In genomic region chr16:33829842-33830511, GRCm38 (mm10) we compare ENCODE assay signal across 7 mouse cellular contexts. TPM values are rescaled to one million over a fixed set of nuclear protein-coding genes. Genes with fewer than 3 reads are reported as not detected.
DNase-seq lines count a peak whose midpoint lies in the region; ATAC-seq lines count a peak whose summit lies in the region.

No protein-coding gene starts in this region.

- no peaks in the 10 kb centered on the region for H3K36me3 ChIP-seq in embryonic facial prominence, embryonic 14.5 days (ENCODE audit: control insufficient read depth, insufficient read depth, low read length)
- no peaks in the 10 kb centered on the region for H3K36me3 ChIP-seq in heart, embryonic 16.5 days (ENCODE audit: control insufficient read depth, insufficient read depth)

- under 1% methylated on average over 39 of the region's 76 CpGs for WGBS in embryonic facial prominence, embryonic 14.5 days
- WGBS in heart, embryonic 16.5 days, result under 1% methylated on average over 76 of the region's 76 CpGs

- H3K9me3 ChIP-seq in embryonic facial prominence, embryonic 14.5 days (ENCODE audit: control insufficient read depth, low read length), result no peaks in the 10 kb centered on the region
- H3K9me3 ChIP-seq in heart, embryonic 16.5 days (replicated peaks; ENCODE audit: control insufficient read depth, low read length), result no peaks in the 10 kb centered on the region

- H3K9ac ChIP-seq in embryonic facial prominence, embryonic 14.5 days (ENCODE audit: low read depth, low read length), result peak overlapping the region; percentile 92
- peak overlapping the region; percentile 81 for H3K9ac ChIP-seq in heart, embryonic 16.5 days (ENCODE audit: low read length)

- H3K27ac ChIP-seq in embryonic facial prominence, embryonic 14.5 days (replicated peaks; ENCODE audit: low read depth, low read length), result peak overlapping the region; percentile 91
- H3K27ac ChIP-seq in heart, embryonic 16.5 days (ENCODE audit: low read length), result peak overlapping the region; percentile 70

- peak overlapping the region; percentile 89 for H3K4me3 ChIP-seq in embryonic facial prominence, embryonic 14.5 days (ENCODE audit: low read depth, low read length)
- peak overlapping the region; percentile 68 for H3K4me3 ChIP-seq in heart, embryonic 16.5 days (ENCODE audit: low read length)

- no peaks in the 10 kb centered on the region for H3K27me3 ChIP-seq in embryonic facial prominence, embryonic 14.5 days (replicated peaks; ENCODE audit: control insufficient read depth, insufficient read depth, low read length)
- no peaks in the 10 kb centered on the region for H3K27me3 ChIP-seq in heart, embryonic 16.5 days (ENCODE audit: control insufficient read depth, insufficient read depth, low read length)

- peak overlapping the region; percentile 79 for H3K4me2 ChIP-seq in embryonic facial prominence, embryonic 14.5 days (ENCODE audit: low read depth, low read length)
- peak overlapping the region; percentile 85 for H3K4me2 ChIP-seq in heart, embryonic 16.5 days (ENCODE audit: low read depth, low read length)

- peak; percentile 66 for ATAC-seq in embryonic facial prominence, embryonic 14.5 days (ENCODE audit: low read depth)
- ATAC-seq in heart, embryonic 16.5 days (replicated peaks; ENCODE audit: extremely low read depth, insufficient read depth, low FRiP score), result peak; percentile 67

- peaks cover 37% of the 10 kb centered on the region for H3K4me1 ChIP-seq in embryonic facial prominence, embryonic 14.5 days (ENCODE audit: control insufficient read depth, insufficient read depth, low read length)
- H3K4me1 ChIP-seq in heart, embryonic 16.5 days (ENCODE audit: control insufficient read depth, insufficient read depth, low read length), result peaks cover 31% of the 10 kb centered on the region

- peak; percentile 45 for DNase-seq in ES-CJ7 (ENCODE audit: low read depth, low spot score)
- DNase-seq in adrenal gland, postnatal 10 days, result peak; percentile 72
- peak; percentile 68 for DNase-seq in embryonic facial prominence, embryonic 14.5 days (ENCODE audit: low spot score)
- DNase-seq in kidney, postnatal 10 days, result peak; percentile 73
- peak; percentile 69 for DNase-seq in lung, postnatal 10 days
- peak; percentile 63 for DNase-seq in ovary, postnatal 36 days (ENCODE audit: low spot score)

RNA-seq across cellular contexts. Expression of gene Itgb5, which starts 0.5 kb away (rescaled TPM):
- 100 to 1,000 TPM; 106 to 114 TPM for total RNA-seq in adrenal gland, postnatal 10 days (2021)
- polyA plus RNA-seq in embryonic facial prominence, embryonic 14.5 days (2014; fragmentation: Nextera tagmentation; extraction: Ambion mirVana), result 116 and 121 TPM in 2 replicates
- polyA plus RNA-seq in heart, embryonic 16.5 days (2015; fragmentation: Nextera tagmentation; extraction: Ambion mirVana), result 29.4 and 50.3 TPM in 2 replicates

RNA-seq across cellular contexts. Expression of gene Muc13, which starts 36.1 kb away (rescaled TPM):
- total RNA-seq in adrenal gland, postnatal 10 days (2021), result under 1 TPM; 0.09 to 0.18 TPM
- 0.13 TPM in 1 of 2 replicates, not detected in the other for polyA plus RNA-seq in embryonic facial prominence, embryonic 14.5 days (2014; fragmentation: Nextera tagmentation; extraction: Ambion mirVana)
- polyA plus RNA-seq in heart, embryonic 16.5 days (2015; fragmentation: Nextera tagmentation; extraction: Ambion mirVana), result 0.16 and 1.5 TPM in 2 replicates

Comparison
In these comparisons a context has a peak if more than half of its experiments do, and no peak if none do; other contexts are left out.
1. Peak in every context shown above with its lines: DNase-seq, ATAC-seq, H3K4me3 ChIP-seq and H3K27ac ChIP-seq.